Mouse (Mus musculus) embryonic facial prominence, embryonic 10.5 days (tissue): Measurements from ENCODE around the gene Blcap. TPM values are rescaled to one million over a fixed set of nuclear protein-coding genes. Genes with fewer than 3 reads are reported as not detected.

ENCODE experiments used
- DNase-seq: peaks from one replicate; pipeline ENCODE4 v3.0.0-alpha.2; 2017; ENCODE audit warnings: low spot score
- H3K27ac ChIP-seq: fragments of 300-500 bp; sonication (generic); replicated peaks from 2 replicates; pipeline ENCODE4 v1.5.1; 2016; ENCODE audit warnings: mild to moderate bottlenecking
- H3K27me3 ChIP-seq: fragments of 300-500 bp; sonication (generic); replicated peaks from 2 replicates; pipeline ENCODE4 v1.6.1; 2016; ENCODE audit warnings: low read depth, mild to moderate bottlenecking; ENCODE audit not compliant: poor library complexity, severe bottlenecking
- H3K36me3 ChIP-seq: fragments of 300-500 bp; sonication (generic); replicated peaks from 2 replicates; pipeline ENCODE4 v1.6.1; 2016; ENCODE audit warnings: mild to moderate bottlenecking, moderate library complexity
- H3K4me1 ChIP-seq: fragments of 300-500 bp; sonication (generic); 2 replicates; pipeline ENCODE4 v1.6.1; 2016
- H3K4me3 ChIP-seq: fragments of 300-500 bp; sonication (generic); 2 replicates; pipeline ENCODE4 v1.5.1; 2016; ENCODE audit warnings: mild to moderate bottlenecking, moderate library complexity
- H3K9me3 ChIP-seq: fragments of 300-500 bp; sonication (generic); 2 replicates; pipeline ENCODE4 v1.6.1; 2016; ENCODE audit warnings: mild to moderate bottlenecking
- WGBS: fragments of 180-500 bp; shearing (Covaris S2); methylation state at CpG from one replicate; pipeline ENCODE4 v1.1.7; 2016; 5-methylcytosine and 5-hydroxymethylcytosine counted together
- microRNA-seq: library from miRNA; unstranded; fragments of <30 nt; microRNA quantifications from one replicate; pipeline ENCODE4, GENCODE M21; 2017
- polyA plus RNA-seq: library from polyadenylated mRNA; unstranded; fragments of >200 nt; fragmentation: Nextera tagmentation; extraction: Ambion mirVana; gene quantifications from 2 replicates; pipeline ENCODE4 v1.2.1, GENCODE M21; 2016

Blcap gene
- polyA plus RNA-seq, 1 experiment from 2014 or later = 82.1 TPM

DNA sequence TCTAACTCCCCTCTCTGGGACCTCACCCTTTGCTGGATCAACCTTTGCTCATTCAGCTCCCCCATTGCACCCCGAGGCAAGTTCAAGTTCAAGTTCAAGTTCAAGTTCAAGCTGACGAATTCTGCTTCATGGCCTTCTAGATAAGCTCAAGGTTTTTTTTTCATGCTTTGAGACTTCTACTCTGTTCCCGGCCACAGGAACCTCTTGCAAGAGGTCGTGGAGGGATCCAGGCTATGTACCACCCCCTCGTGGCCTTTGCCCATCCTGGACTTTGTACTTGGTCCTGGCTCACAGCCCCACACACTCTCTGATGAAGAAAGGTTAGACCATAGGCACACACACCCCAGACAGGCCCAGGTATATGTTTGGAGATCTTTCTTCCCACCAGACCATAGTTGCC lies 61.9 kb downstream of the Blcap start:
- Histone ChIP-seq H3K4me3 (no peak overlapping the region), H3K27ac (0 out of 2 replicates have a peak overlapping the region, but pooled peaks have one; percentile 74), H3K9me3 (no peaks in the 10 kb centered on the region), H3K27me3 (peaks cover 35% of the 10 kb centered on the region), H3K36me3 (no peaks in the 10 kb centered on the region), H3K4me1 (peaks cover 94% of the 10 kb centered on the region)
- no peak for DNase-seq
- WGBS = 79% methylated on average over 5 of the region's 5 CpGs

DNA sequence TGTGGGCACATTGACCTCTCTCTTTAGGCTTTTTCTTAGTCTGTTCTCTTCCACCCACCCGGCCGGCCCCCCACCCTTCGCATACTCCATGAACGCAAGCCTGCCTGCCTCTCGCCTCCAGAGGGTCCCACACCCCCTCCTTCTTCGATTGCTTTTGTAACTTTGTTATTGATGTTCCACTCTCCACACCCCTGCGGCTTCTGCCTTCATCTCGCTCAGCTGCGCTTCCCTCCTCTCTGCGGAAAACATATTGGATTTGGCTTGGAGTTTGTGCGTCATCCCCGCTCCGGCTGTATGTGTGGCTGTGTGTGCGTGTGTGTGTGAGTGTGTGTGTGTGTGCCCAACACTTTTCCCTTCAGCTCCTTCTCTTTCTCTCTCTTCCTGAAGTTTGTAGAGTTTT lies 64.3 kb downstream of the Blcap start:
- Histone ChIP-seq H3K27ac (peak overlapping the region; percentile 74), H3K4me3 (peak overlapping the region; percentile 25; the same call in 1 of the 2 replicates), H3K36me3 (no peaks in the 10 kb centered on the region), H3K27me3 (peaks cover 35% of the 10 kb centered on the region), H3K4me1 (peaks cover 86% of the 10 kb centered on the region), H3K9me3 (no peaks in the 10 kb centered on the region)
- WGBS = 42% methylated on average over 14 of the region's 14 CpGs
- no peak for DNase-seq

Small RNA genes within 50 kb of the gene (microRNA-seq; reads per million reads assigned to microRNA genes)
- gene Gm23134 = 4.6 reads per million, percentile 11 among the genes with 10 or more reads in this experiment

Other genes starting within 250 kb of the Blcap start
- 0.34 and 1.3 TPM in 2 replicates for gene Ghrh, start 223.8 kb downstream of the Blcap start, polyA plus RNA-seq
- 61.1 and 66.5 TPM in 2 replicates for gene Manbal, start 203.7 kb downstream of the Blcap start, polyA plus RNA-seq
- gene Src, start 152.8 kb downstream of the Blcap start, polyA plus RNA-seq = 22.1 and 23.1 TPM in 2 replicates
- 2,080 and 2,294 TPM in 2 replicates for gene Nnat, start 11.2 kb downstream of the Blcap start, polyA plus RNA-seq
- gene Ctnnbl1, start 166.1 kb upstream of the Blcap start, polyA plus RNA-seq = 93.8 and 98.1 TPM in 2 replicates